Mouse (Mus musculus): ENCODE measurements around the gene Aqp8. TPM values are rescaled to one million over a fixed set of nuclear protein-coding genes. Genes with fewer than 3 reads are reported as not detected.

Aqp8 gene
- not detected in 2 replicates for polyA plus RNA-seq (2014; fragmentation: Nextera tagmentation; extraction: Ambion mirVana)

DNA sequence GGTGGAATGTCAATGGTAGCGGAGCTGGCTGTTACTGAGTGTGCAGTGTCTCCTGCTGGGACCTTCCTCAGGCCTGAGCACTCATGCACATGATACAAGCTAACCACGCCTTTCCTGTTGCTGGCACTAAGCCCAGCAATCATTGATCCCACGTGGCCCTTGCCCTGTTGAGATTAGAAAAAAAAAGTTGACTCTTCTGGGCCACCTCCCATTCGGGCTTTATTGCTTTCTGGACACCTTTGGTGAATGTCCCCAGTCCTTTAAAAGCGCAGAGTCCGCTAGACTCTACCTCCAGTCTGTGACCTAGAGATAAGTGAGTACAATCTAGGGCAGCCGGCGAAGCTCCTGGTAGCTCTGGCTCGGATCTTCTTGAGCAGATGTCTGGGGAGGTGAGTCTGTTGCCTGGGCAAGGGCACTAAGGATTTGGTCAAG, at the start of gene Aqp8:
Aqp8 (plus strand) TSS at position 222 of the 432 bp plus-strand sequence.
- no peak within 1 kb of the TSS for H3K27ac ChIP-seq (ENCODE audit: low read depth, low read length)
- ATAC-seq: no peak
- peak; percentile 19 for DNase-seq (ENCODE audit: low spot score)
- H3K4me1 ChIP-seq (ENCODE audit: control insufficient read depth, insufficient read depth, low read length): no peaks in the 10 kb centered on the region
- no peak within 1 kb of the TSS for H3K9ac ChIP-seq (ENCODE audit: low read length)
- H3K36me3 ChIP-seq (ENCODE audit: control insufficient read depth, insufficient read depth, low read length): no peaks in the 10 kb centered on the region
- no peaks in the 10 kb centered on the region for H3K9me3 ChIP-seq (replicated peaks; ENCODE audit: control insufficient read depth, low read length)
- 77% methylated on average over 9 of the region's 9 CpGs for WGBS
- H3K4me2 ChIP-seq (ENCODE audit: low read length): no peak within 1 kb of the TSS
- H3K27me3 ChIP-seq (replicated peaks; ENCODE audit: control insufficient read depth, insufficient read depth, low read length): no peaks in the 10 kb centered on the region
- H3K4me3 ChIP-seq (ENCODE audit: low read depth, low read length): no peak within 1 kb of the TSS

DNA sequence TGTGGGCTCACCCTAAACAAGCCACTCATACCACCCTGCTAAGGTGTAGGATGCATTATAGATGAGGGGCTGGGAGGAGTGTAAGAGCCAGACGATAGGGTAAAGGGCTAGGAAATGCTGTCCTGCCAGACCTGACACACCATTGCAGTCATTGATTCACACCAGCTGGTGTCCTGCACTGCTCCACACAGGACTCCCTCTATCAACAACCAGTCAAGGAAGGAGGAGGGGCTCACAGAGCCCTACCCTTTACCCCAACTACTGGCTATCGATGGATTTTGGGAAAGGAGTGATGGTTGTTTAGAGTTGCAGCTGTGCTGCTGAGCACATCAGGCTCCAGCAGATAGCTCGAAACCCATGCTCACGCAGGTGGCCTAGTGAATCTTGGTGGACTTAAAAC, 45.3 kb upstream of the Aqp8 start:
- ATAC-seq (no peak), DNase-seq (ENCODE audit: low spot score) (no peak)
- no peak overlapping the region for H3K4me3 ChIP-seq (ENCODE audit: low read depth, low read length)
- no peak overlapping the region for H3K27ac ChIP-seq (ENCODE audit: low read depth, low read length)
- H3K9me3 ChIP-seq (replicated peaks; ENCODE audit: control insufficient read depth, low read length): no peaks in the 10 kb centered on the region
- H3K4me1 ChIP-seq (ENCODE audit: control insufficient read depth, insufficient read depth, low read length): no peaks in the 10 kb centered on the region
- no peak overlapping the region for H3K4me2 ChIP-seq (ENCODE audit: low read length)
- H3K9ac ChIP-seq (ENCODE audit: low read length): no peak overlapping the region
- peaks cover 33% of the 10 kb centered on the region for H3K36me3 ChIP-seq (ENCODE audit: control insufficient read depth, insufficient read depth, low read length)
- no peaks in the 10 kb centered on the region for H3K27me3 ChIP-seq (replicated peaks; ENCODE audit: control insufficient read depth, insufficient read depth, low read length)
- 93% methylated on average over 4 of the region's 4 CpGs for WGBS

DNA sequence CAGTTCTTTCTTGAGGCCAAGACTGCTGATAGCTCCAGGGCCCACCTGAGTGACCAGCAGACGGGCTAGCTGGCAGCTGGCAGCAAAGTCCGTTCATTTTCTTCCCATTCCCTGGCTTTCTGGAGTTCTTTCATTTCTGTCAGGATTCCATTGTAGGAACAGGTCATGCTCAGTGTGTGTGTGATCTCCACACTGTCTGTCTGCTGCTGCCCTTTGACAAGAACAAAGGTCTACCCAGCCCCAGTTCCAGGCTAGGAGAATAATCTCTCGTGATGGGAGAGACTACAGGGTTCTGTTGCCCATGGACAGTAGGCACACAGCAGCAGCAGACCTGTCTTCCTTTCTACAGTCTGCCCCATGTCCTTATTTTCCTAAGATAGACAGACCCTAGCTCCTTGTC, 44.4 kb upstream of the Aqp8 start:
- 81% methylated on average over 3 of the region's 3 CpGs for WGBS
- Histone ChIP-seq H3K4me1 (ENCODE audit: control insufficient read depth, insufficient read depth, low read length) (no peaks in the 10 kb centered on the region), H3K4me3 (ENCODE audit: low read depth, low read length) (no peak overlapping the region), H3K9me3 (replicated peaks; ENCODE audit: control insufficient read depth, low read length) (no peaks in the 10 kb centered on the region), H3K27ac (ENCODE audit: low read depth, low read length) (no peak overlapping the region), H3K36me3 (ENCODE audit: control insufficient read depth, insufficient read depth, low read length) (peaks cover 40% of the 10 kb centered on the region), H3K9ac (ENCODE audit: low read length) (no peak overlapping the region), H3K4me2 (ENCODE audit: low read length) (no peak overlapping the region), H3K27me3 (replicated peaks; ENCODE audit: control insufficient read depth, insufficient read depth, low read length) (no peaks in the 10 kb centered on the region)
- no peak for DNase-seq (ENCODE audit: low spot score)
- ATAC-seq: no peak

DNA sequence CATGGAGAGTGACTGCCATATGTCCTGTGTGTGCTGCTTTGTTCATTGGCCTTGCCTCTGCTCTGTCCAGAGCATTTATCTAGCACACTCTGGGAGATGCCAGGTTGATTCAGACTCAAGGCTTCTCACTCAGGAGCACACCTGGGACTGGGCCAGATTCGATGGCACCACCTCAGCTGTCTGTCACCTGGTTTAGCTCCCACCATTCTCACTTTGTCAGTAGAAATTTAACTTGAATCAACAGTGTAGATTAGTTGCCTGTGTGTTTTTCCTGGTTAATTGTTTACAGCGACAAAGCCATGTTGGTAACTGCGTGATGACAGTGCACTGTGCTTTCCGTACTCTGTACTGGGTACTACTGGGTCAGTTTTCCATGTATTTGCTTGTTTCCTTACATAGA, 42.1 kb upstream of the Aqp8 start:
- WGBS: 92% methylated on average over 4 of the region's 4 CpGs
- ATAC-seq (no peak), DNase-seq (ENCODE audit: low spot score) (no peak)
- no peak overlapping the region for H3K27ac ChIP-seq (ENCODE audit: low read depth, low read length)
- peaks cover 49% of the 10 kb centered on the region for H3K36me3 ChIP-seq (ENCODE audit: control insufficient read depth, insufficient read depth, low read length)
- no peak overlapping the region for H3K4me3 ChIP-seq (ENCODE audit: low read depth, low read length)
- H3K27me3 ChIP-seq (replicated peaks; ENCODE audit: control insufficient read depth, insufficient read depth, low read length): no peaks in the 10 kb centered on the region
- no peaks in the 10 kb centered on the region for H3K4me1 ChIP-seq (ENCODE audit: control insufficient read depth, insufficient read depth, low read length)
- no peak overlapping the region for H3K4me2 ChIP-seq (ENCODE audit: low read length)
- H3K9ac ChIP-seq (ENCODE audit: low read length): no peak overlapping the region
- H3K9me3 ChIP-seq (replicated peaks; ENCODE audit: control insufficient read depth, low read length): no peaks in the 10 kb centered on the region

DNA sequence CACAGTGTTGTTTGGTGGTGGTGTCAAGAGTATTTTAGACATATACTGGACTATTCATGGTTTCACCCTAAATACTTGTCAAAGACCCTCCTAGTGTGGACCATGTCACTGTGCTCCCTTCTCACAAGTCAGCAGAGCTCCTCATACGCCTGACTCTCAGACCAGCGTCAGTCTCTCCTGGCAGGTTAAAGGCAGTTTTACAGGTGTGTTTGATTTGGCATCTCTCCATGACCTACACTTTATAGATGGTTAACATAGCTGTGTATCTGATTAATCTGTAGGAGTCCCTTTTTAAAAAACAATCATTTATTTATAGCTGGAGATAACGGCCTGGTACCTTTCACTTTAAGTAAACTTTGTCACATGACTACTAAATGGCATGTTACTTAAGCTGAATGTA, 40.1 kb upstream of the Aqp8 start:
- Histone ChIP-seq H3K27me3 (replicated peaks; ENCODE audit: control insufficient read depth, insufficient read depth, low read length) (no peaks in the 10 kb centered on the region), H3K4me3 (ENCODE audit: low read depth, low read length) (no peak overlapping the region), H3K9me3 (replicated peaks; ENCODE audit: control insufficient read depth, low read length) (no peaks in the 10 kb centered on the region), H3K4me1 (ENCODE audit: control insufficient read depth, insufficient read depth, low read length) (no peaks in the 10 kb centered on the region), H3K27ac (ENCODE audit: low read depth, low read length) (no peak overlapping the region), H3K36me3 (ENCODE audit: control insufficient read depth, insufficient read depth, low read length) (peaks cover 58% of the 10 kb centered on the region), H3K4me2 (ENCODE audit: low read length) (no peak overlapping the region), H3K9ac (ENCODE audit: low read length) (no peak overlapping the region)
- WGBS: 95% methylated on average over 3 of the region's 3 CpGs
- ATAC-seq (no peak), DNase-seq (ENCODE audit: low spot score) (no peak)

DNA sequence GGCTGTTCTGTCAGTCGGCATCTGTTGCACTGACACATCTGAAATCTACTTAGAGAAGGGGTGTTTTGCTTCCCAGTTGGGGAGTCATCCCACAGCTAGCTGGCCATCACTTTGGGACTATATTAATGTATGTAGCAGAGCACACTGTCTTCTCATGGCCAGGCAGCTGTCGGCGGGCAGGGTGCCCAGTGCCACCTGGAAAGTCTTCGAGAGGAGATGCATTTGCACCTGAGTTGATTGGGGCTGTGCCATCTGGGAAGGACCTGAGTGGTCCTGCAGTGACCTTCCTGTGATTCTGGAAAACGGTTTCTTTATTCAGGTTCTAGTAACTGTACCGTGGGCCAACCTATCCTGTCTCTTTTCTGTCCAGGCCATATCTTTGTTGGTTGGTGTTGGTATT, 37.8 kb upstream of the Aqp8 start:
- peaks cover 65% of the 10 kb centered on the region for H3K36me3 ChIP-seq (ENCODE audit: control insufficient read depth, insufficient read depth, low read length)
- no peaks in the 10 kb centered on the region for H3K27me3 ChIP-seq (replicated peaks; ENCODE audit: control insufficient read depth, insufficient read depth, low read length)

DNA sequence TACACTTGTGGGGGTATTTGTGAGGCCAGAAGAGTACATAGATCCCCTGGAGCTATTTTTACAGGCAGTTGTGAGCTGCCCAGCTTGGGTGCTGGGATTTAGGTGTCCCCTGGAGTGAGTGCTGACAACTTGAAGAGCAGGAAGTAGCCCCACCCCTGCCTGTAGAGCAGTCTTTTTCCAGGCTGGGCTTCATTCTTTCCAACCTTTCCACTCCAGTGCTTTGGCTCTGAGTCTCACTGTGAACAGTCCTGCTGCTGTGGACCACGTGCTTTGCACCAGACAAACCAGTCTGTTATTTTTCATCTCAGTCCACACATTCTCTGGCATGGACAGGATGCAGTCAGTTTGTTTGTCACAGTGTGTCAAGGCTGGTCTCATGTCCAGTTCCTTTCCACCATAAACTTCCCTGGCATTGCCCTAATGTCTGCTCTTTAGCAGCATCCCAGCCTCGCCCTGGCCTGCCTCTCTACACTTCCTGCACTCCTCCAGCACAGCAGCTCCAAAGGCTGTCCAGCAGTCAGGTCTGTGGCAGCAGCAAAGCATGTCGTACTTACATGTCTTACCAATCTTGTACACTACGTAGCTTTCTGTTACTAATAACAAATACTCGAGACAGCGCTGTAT, 36.8 kb upstream of the Aqp8 start:
- H3K27ac ChIP-seq (ENCODE audit: low read depth, low read length): no peak overlapping the region
- no peaks in the 10 kb centered on the region for H3K4me1 ChIP-seq (ENCODE audit: control insufficient read depth, insufficient read depth, low read length)
- peaks cover 67% of the 10 kb centered on the region for H3K36me3 ChIP-seq (ENCODE audit: control insufficient read depth, insufficient read depth, low read length)
- ATAC-seq (no peak), DNase-seq (ENCODE audit: low spot score) (no peak)
- 90% methylated on average over 6 of the region's 6 CpGs for WGBS
- H3K4me2 ChIP-seq (ENCODE audit: low read length): no peak overlapping the region
- H3K9ac ChIP-seq (ENCODE audit: low read length): no peak overlapping the region
- H3K27me3 ChIP-seq (replicated peaks; ENCODE audit: control insufficient read depth, insufficient read depth, low read length): no peaks in the 10 kb centered on the region
- H3K4me3 ChIP-seq (ENCODE audit: low read depth, low read length): no peak overlapping the region
- no peaks in the 10 kb centered on the region for H3K9me3 ChIP-seq (replicated peaks; ENCODE audit: control insufficient read depth, low read length)

More for the DNA sequence above, 37.8 kb upstream of the Aqp8 start:
- 91% methylated on average over 6 of the region's 6 CpGs for WGBS
- DNase-seq (ENCODE audit: low spot score) (no peak), ATAC-seq (no peak)
- Histone ChIP-seq H3K4me3 (ENCODE audit: low read depth, low read length) (no peak overlapping the region), H3K4me2 (ENCODE audit: low read length) (no peak overlapping the region), H3K9me3 (replicated peaks; ENCODE audit: control insufficient read depth, low read length) (no peaks in the 10 kb centered on the region), H3K27ac (ENCODE audit: low read depth, low read length) (no peak overlapping the region), H3K9ac (ENCODE audit: low read length) (no peak overlapping the region), H3K4me1 (ENCODE audit: control insufficient read depth, insufficient read depth, low read length) (no peaks in the 10 kb centered on the region)

DNA sequence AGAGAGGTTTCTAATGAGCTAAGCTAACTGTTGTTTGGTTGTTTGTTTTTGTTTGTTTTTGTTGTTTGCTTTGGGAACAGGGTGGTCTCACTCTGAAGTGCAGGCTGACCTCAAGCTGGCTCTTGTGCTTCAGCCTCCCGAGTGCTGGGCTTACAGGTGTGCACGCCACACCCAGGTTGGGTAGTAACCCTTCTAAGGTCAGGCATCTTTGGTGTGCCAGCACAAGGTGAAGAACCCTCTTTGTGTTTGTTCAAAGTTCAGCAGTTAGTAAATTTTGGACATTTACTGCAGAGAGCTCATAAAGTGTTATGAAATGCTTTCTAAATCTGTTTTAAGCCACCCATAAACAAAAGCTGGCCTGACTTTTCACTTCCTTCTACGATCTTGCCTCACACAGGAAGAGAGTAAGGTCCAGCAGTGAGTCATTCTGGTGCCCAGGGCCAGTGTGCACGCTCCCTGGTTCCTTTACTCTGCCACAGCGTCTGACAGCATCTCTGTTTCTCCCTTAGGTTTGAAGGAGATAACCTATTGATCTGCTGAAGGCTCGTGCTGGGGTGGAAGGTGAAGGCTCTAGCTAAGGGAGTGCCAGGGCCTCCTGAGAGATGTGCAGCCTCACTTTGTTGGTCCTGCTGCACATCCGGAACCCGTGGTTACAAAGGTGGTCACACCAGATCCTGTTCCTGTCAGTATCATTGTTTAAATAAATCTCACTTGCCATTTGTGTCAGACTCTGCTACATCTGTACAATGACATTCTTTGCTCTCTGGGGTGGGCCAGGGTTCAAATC, 32.3 kb upstream of the Aqp8 start:
- Histone ChIP-seq H3K9me3 (replicated peaks; ENCODE audit: control insufficient read depth, low read length) (no peaks in the 10 kb centered on the region), H3K4me2 (ENCODE audit: low read length) (no peak overlapping the region), H3K27me3 (replicated peaks; ENCODE audit: control insufficient read depth, insufficient read depth, low read length) (no peaks in the 10 kb centered on the region), H3K27ac (ENCODE audit: low read depth, low read length) (no peak overlapping the region), H3K4me3 (ENCODE audit: low read depth, low read length) (no peak overlapping the region), H3K36me3 (ENCODE audit: control insufficient read depth, insufficient read depth, low read length) (peaks cover 47% of the 10 kb centered on the region), H3K4me1 (ENCODE audit: control insufficient read depth, insufficient read depth, low read length) (no peaks in the 10 kb centered on the region), H3K9ac (ENCODE audit: low read length) (no peak overlapping the region)
- WGBS: 93% methylated on average over 8 of the region's 8 CpGs
- DNase-seq (ENCODE audit: low spot score): no peak
- ATAC-seq: no peak

DNA sequence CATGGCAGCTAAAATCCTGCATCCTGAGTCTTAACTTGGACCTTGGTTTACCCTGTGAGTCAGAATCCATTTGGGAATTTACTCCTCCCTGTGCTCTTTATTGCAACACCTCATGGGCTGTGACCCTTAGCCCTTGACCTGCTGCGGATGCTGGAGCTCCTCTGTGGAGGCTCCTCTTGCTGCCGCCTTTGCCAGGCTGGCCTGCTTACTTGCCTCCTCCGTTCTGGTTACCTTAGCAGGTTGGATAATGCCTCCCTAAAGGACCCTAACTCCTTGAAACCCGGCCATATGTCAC, 31.7 kb upstream of the Aqp8 start:
- Histone ChIP-seq H3K36me3 (ENCODE audit: control insufficient read depth, insufficient read depth, low read length) (peaks cover 42% of the 10 kb centered on the region), H3K4me1 (ENCODE audit: control insufficient read depth, insufficient read depth, low read length) (no peaks in the 10 kb centered on the region), H3K9ac (ENCODE audit: low read length) (no peak overlapping the region), H3K27me3 (replicated peaks; ENCODE audit: control insufficient read depth, insufficient read depth, low read length) (no peaks in the 10 kb centered on the region), H3K27ac (ENCODE audit: low read depth, low read length) (no peak overlapping the region), H3K9me3 (replicated peaks; ENCODE audit: control insufficient read depth, low read length) (no peaks in the 10 kb centered on the region), H3K4me3 (ENCODE audit: low read depth, low read length) (no peak overlapping the region), H3K4me2 (ENCODE audit: low read length) (no peak overlapping the region)
- 89% methylated on average over 4 of the region's 4 CpGs for WGBS
- no peak for ATAC-seq
- no peak for DNase-seq (ENCODE audit: low spot score)

Measured in forebrain, embryonic 14.5 days (tissue).